Mouse (Mus musculus) forebrain, embryonic 11.5 days (tissue): ENCODE measurements around the gene Grin1. TPM values are rescaled to one million over a fixed set of nuclear protein-coding genes. Genes with fewer than 3 reads are reported as not detected.

Experiments used
- ATAC-seq: fragments of 200-750 bp; cut with Nextera tagmentation; replicated peaks from 2 replicates; pipeline ENCODE4 v1.8.0; 2017; ENCODE audit warnings: moderate TSS enrichment; ENCODE audit not compliant: low FRiP score
- DNase-seq: peaks from one replicate; pipeline ENCODE4 v3.0.0-alpha.2; 2017; ENCODE audit warnings: low spot score
- H3K27ac ChIP-seq: fragments of 300-500 bp; sonication (generic); 2 replicates; pipeline ENCODE4 v1.5.1; 2014; ENCODE audit warnings: low read depth, low read length
- H3K27me3 ChIP-seq: fragments of 300-500 bp; sonication (generic); 2 replicates; pipeline ENCODE4 v1.6.1; 2014; ENCODE audit warnings: mild to moderate bottlenecking, low read length, mixed read lengths; ENCODE audit not compliant: control insufficient read depth, insufficient read depth
- H3K36me3 ChIP-seq: fragments of 300-500 bp; sonication (generic); 2 replicates; pipeline ENCODE4 v1.6.1; 2014; ENCODE audit warnings: mild to moderate bottlenecking, low read length, moderate library complexity, mixed read lengths; ENCODE audit not compliant: control insufficient read depth, insufficient read depth
- H3K4me1 ChIP-seq: fragments of 300-500 bp; sonication (generic); replicated peaks from 2 replicates; pipeline ENCODE4 v1.6.1; 2014; ENCODE audit warnings: low read length, mixed read lengths; ENCODE audit not compliant: control insufficient read depth, insufficient read depth
- H3K4me2 ChIP-seq: fragments of 300-500 bp; sonication (generic); 2 replicates; pipeline ENCODE4 v1.6.1; 2014; ENCODE audit warnings: low read depth, mild to moderate bottlenecking, low read length, moderate library complexity, mixed read lengths; ENCODE audit not compliant: severe bottlenecking
- H3K4me3 ChIP-seq: fragments of 300-500 bp; sonication (generic); 2 replicates; pipeline ENCODE4 v1.5.1; 2014; ENCODE audit warnings: low read depth, low read length
- H3K9ac ChIP-seq: fragments of 300-500 bp; sonication (generic); 2 replicates; pipeline ENCODE4 v1.6.1; 2014; ENCODE audit warnings: low read length
- H3K9me3 ChIP-seq: fragments of 300-500 bp; sonication (generic); 2 replicates; pipeline ENCODE4 v1.6.1; 2016; ENCODE audit warnings: low read length, mixed read lengths; ENCODE audit not compliant: control insufficient read depth
- WGBS: fragments of 180-500 bp; shearing (Covaris S2); extraction: QIAGEN DNeasy Blood & Tissue Kit; methylation state at CpG from one replicate; pipeline ENCODE4 v1.1.7; 2014; 5-methylcytosine and 5-hydroxymethylcytosine counted together
- polyA plus RNA-seq: library from polyadenylated mRNA; unstranded; fragments of >200 nt; fragmentation: Nextera tagmentation; extraction: Ambion mirVana; gene quantifications from 2 replicates; pipeline ENCODE4 v1.2.1, GENCODE M21; 2014

The Grin1 gene
- polyA plus RNA-seq, 1 experiment from 2014 or later = 2.1 TPM

DNA sequence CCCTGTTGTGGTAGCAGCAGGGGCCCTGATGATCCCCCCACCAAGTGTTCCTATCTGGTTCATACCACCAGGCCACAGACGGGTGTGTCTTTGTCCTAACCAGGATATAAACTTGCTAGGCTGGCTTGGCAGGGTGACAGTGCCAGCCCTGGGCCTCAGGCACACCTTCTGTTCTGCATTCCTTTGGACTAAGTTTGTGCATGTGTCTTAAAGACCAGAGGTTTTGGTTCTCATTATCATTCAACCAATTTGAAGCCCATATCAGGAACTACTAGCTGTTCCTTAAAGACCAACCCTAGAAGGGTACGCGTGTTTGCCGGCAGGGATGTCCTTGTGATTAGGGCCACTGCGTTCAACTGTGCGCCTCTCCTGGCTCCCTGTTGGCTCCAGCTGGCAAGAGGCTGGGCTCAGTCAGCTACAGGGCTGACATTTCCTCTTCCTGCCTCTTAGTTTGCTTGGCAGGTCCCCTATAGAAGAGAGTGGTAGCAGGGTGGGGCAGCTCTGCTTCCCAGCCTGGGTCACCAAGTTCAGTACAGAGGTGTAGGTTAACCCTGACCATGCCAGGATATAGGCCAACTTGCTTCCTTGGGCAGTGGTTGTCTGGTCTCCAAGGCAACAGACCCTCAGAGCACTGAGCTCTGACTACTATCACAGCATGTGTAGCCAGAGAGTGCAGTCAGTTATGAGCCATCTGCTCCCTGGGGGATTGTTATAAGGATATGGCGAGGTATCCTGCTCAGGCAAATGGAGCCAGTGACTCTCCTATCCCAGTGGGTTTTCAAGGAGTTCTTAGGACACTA lies 31.9 kb downstream of the Grin1 start:
- no peak overlapping the region for H3K27ac ChIP-seq
- peaks cover 1% of the 10 kb centered on the region; the same call in 1 of the 2 replicates for H3K4me1 ChIP-seq
- no peak overlapping the region for H3K4me2 ChIP-seq
- WGBS = 54% methylated on average over 7 of the region's 7 CpGs
- peaks cover 42% of the 10 kb centered on the region for H3K27me3 ChIP-seq
- no peak overlapping the region for H3K4me3 ChIP-seq
- peaks cover 7% of the 10 kb centered on the region; the same call in 1 of the 2 replicates for H3K36me3 ChIP-seq
- ATAC-seq = no peak
- DNase-seq = no peak
- no peaks in the 10 kb centered on the region for H3K9me3 ChIP-seq
- no peak overlapping the region for H3K9ac ChIP-seq

DNA sequence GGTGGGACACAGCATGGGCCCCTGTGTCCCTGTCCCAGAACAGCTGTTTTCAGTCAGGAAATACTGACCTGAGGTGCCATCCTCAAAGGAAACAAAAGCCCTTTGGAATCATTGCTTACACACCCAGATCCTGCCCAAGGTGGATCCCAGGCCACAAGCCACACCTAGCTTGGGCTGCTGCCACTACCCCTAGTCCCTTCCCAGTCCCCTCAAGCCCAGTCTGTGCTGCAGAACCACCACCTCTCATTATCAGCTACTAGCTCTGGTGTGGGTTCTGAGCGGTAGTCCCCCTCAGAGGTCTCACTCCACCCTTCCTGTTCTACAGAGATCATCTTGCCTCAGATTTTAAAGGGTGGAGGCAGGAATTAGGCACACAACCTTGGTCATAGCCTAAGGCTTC lies 32.7 kb downstream of the Grin1 start:
- H3K4me3 ChIP-seq = no peak overlapping the region
- no peaks in the 10 kb centered on the region; the same call in 1 of the 2 replicates for H3K4me1 ChIP-seq
- H3K9ac ChIP-seq = no peak overlapping the region
- WGBS = 88% methylated on average over 1 of the region's 1 CpGs
- H3K4me2 ChIP-seq = no peak overlapping the region
- no peak overlapping the region for H3K27ac ChIP-seq
- ATAC-seq (no peak), DNase-seq (no peak)
- H3K9me3 ChIP-seq = no peaks in the 10 kb centered on the region
- H3K27me3 ChIP-seq = peaks cover 35% of the 10 kb centered on the region
- H3K36me3 ChIP-seq = peaks cover 7% of the 10 kb centered on the region; the same call in 1 of the 2 replicates

- Histone ChIP-seq H3K27me3 (peaks cover 27% of the 10 kb centered on the region), H3K27ac (no peak overlapping the region), H3K4me1 (no peaks in the 10 kb centered on the region), H3K36me3 (peaks cover 7% of the 10 kb centered on the region; the same call in 1 of the 2 replicates), H3K4me2 (no peak overlapping the region), H3K9ac (no peak overlapping the region), H3K9me3 (no peaks in the 10 kb centered on the region), H3K4me3 (no peak overlapping the region)
- ATAC-seq (no peak), DNase-seq (no peak)
- 97% methylated on average over 2 of the region's 2 CpGs for WGBS
These were observed 33.4 kb downstream of the Grin1 start for GRCm38 (mm10) chr2:25285551-25285950.

GRCm38 (mm10) chr2:25278928-25279882 lies 39.8 kb downstream of the Grin1 start:
- H3K4me2 ChIP-seq = no peak overlapping the region

DNA sequence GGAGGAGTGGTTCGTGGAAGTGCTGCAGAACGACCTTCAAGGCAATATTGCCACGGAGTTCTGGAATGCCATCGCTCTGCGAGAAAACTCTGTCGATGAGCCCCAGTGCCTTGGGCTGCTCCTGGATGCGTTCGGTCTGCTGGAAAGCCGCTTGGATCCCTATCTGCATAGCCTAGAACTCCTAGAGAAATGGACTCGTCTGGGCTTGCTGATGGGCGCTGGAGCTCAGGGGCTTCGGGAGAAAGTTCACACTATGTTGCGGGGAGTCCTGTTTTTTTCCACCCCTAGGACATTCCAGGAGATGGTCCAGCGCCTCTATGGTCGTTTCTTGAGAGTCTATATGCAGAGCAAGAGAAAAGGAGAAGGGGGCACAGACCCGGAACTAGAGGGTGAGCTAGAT lies 46.0 kb downstream of the Grin1 start:
- Histone ChIP-seq H3K4me1 (peaks cover 18% of the 10 kb centered on the region), H3K27me3 (no peaks in the 10 kb centered on the region), H3K9me3 (no peaks in the 10 kb centered on the region), H3K36me3 (peaks cover 5% of the 10 kb centered on the region), H3K4me3 (peak overlapping the region; percentile 91), H3K9ac (peak overlapping the region; percentile 70), H3K4me2 (peak overlapping the region; percentile 68), H3K27ac (no peak overlapping the region)
- no peak for ATAC-seq
- 39% methylated on average over 16 of the region's 16 CpGs for WGBS
- DNase-seq = no peak

More at GRCm38 (mm10) chr2:25278928-25279882, 39.8 kb downstream of the Grin1 start:
- H3K9ac ChIP-seq = no peak overlapping the region
- no peaks in the 10 kb centered on the region for H3K9me3 ChIP-seq
- H3K27ac ChIP-seq = no peak overlapping the region
- no peaks in the 10 kb centered on the region for H3K27me3 ChIP-seq
- peaks cover 12% of the 10 kb centered on the region for H3K36me3 ChIP-seq
- H3K4me1 ChIP-seq = no peaks in the 10 kb centered on the region
- DNase-seq (peak; percentile 89), ATAC-seq (no peak; the same call in 1 of the 2 replicates)
- 63% methylated on average over 13 of the region's 13 CpGs for WGBS
- H3K4me3 ChIP-seq = no peak overlapping the region

DNA sequence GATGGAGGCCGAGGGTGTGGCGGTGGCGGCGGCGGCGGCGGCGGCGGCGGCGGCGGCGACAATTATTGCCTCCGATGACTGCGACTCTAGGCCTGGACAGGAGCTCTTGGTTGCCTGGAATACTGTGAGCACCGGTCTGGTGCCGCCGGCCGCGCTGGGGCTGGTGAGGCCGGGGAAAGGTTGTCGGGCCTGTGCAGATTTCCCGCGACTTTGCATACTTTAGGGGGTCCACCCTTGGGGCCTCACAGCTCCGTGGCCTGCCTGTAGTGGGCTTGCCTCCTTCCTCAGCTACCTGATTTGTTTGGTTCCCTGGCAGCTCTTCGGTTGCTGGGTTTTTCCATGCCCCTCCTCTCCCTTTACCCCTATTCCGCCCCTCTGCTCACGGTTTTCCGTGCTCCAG lies 46.5 kb downstream of the Grin1 start:
- WGBS = under 1% methylated on average over 28 of the region's 29 CpGs
- Histone ChIP-seq H3K9me3 (no peaks in the 10 kb centered on the region), H3K4me3 (peak overlapping the region; percentile 91), H3K9ac (peak overlapping the region; percentile 70), H3K27me3 (no peaks in the 10 kb centered on the region), H3K36me3 (peaks cover 5% of the 10 kb centered on the region), H3K4me2 (peak overlapping the region; percentile 68), H3K4me1 (peaks cover 18% of the 10 kb centered on the region), H3K27ac (no peak overlapping the region)
- peak; percentile 62 for ATAC-seq
- DNase-seq = no peak

GRCm38 (mm10) chr2:25271827-25272511 lies 47.0 kb downstream of the Grin1 start, which contains the start of the genes Ssna1 and Anapc2:
Ssna1 (minus strand) TSS chr2:25272438.
Anapc2 (plus strand) TSS chr2:25272478.
- H3K4me1 ChIP-seq = peaks cover 18% of the 10 kb centered on the region
- peak; percentile 99 for DNase-seq
- ATAC-seq = peak; percentile 98
- H3K27ac ChIP-seq = peak within 1 kb of the TSS; percentile 8; the same call in 1 of the 2 replicates
- H3K9ac ChIP-seq = peak within 1 kb of the TSS; percentile 70
- H3K9me3 ChIP-seq = no peaks in the 10 kb centered on the region
- H3K27me3 ChIP-seq = no peaks in the 10 kb centered on the region
- under 1% methylated on average over 53 of the region's 55 CpGs for WGBS
- H3K4me2 ChIP-seq = peak within 1 kb of the TSS; percentile 91
- peaks cover 5% of the 10 kb centered on the region for H3K36me3 ChIP-seq
- H3K4me3 ChIP-seq = peak within 1 kb of the TSS; percentile 91
